Mouse (Mus musculus): ENCODE measurements at regions not wholly inside any gene's neighbourhood (a gene's known extent, or its start where the extent isn't known, plus 50 kb on each side); places are given as distances from the start of the nearest gene placed in this dataset.

DNA sequence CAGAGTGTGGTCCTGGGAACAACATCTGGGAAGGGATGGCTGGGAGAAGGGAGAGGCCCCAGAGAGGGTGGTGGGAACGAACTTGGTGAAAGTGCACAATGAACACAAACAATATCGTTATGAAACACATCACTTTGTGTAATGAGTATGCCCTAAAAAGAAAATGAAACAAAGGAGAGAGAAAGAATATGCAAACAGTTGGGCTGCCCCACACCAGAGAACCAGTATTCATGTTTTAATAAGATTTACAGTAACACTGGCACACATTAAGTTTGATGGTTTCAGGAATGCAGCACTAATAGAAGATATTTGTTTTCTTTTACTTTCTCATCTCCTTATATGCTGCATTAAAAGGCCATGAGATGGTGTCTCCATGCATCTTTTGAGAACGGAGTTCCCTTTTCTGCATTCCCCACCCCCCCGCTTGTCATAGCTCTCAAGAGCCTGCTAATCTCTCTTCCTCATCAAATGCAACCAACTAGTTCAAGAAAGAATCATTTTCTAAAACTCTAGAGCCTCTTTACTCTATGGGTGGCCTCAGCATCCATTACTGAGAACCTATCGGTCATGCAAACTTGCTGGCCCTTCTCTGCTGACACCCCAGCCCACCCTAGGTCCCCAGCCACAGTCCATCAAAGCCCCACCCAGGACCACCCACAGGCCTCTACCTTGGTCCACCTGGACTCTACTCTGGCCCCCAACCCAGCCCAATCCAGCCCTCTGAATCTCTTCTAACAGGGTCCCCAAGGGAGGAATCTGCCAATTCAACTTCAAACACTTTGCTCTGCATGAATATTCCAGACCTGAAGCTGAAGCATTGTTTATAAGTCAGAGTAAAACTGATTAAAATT, 379.0 kb upstream of the Nrp1 start:
- H3K4me1 ChIP-seq (ENCODE audit: control insufficient read depth, insufficient read depth, low read length), result 0 out of 2 replicates have a peak, but pooled peaks cover 4% of the 10 kb centered on the region
- 65% methylated on average over 5 of the region's 5 CpGs for WGBS (ENCODE audit: insufficient replicate concordance)
- no peaks in the 10 kb centered on the region for H3K27me3 ChIP-seq (ENCODE audit: control insufficient read depth, insufficient read depth, low read length)
- no peak overlapping the region for H3K4me2 ChIP-seq
- no peak overlapping the region for H3K27ac ChIP-seq (ENCODE audit: low read depth, low read length)
- H3K4me3 ChIP-seq (ENCODE audit: low read depth, low read length), result no peak overlapping the region
- H3K9ac ChIP-seq (ENCODE audit: low read depth, low read length), result no peak overlapping the region
- H3K36me3 ChIP-seq (ENCODE audit: control insufficient read depth, insufficient read depth, low read length), result no peaks in the 10 kb centered on the region
- no peaks in the 10 kb centered on the region for H3K9me3 ChIP-seq (replicated peaks; ENCODE audit: control insufficient read depth, low read length)
- no peak for ATAC-seq (replicated peaks; ENCODE audit: insufficient number of reproducible peaks, low FRiP score, low TSS enrichment)

DNA sequence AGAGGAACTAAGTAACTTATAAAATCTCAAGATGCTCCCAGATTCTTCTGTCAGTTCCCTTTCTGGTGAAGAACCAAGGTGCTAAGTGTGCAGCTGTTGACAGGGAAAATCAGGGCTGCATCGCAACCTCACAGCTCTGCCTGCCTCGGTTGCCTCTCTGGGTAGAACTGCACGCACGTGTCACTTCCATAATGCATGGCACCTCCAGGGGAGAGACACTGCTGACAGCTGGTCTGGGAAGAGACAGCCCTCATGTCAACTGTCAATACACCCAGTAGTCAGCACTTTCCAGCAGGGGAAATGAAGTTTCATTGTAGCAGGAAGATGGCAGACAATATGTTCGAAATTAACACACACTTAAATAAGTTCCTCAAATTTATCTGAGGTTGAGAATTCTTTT, 376.2 kb upstream of the Nrp1 start:
- Histone ChIP-seq H3K36me3 (ENCODE audit: control insufficient read depth, insufficient read depth, low read length) (no peaks in the 10 kb centered on the region), H3K4me1 (ENCODE audit: control insufficient read depth, insufficient read depth, low read length) (no peaks in the 10 kb centered on the region), H3K27me3 (ENCODE audit: control insufficient read depth, insufficient read depth, low read length) (no peaks in the 10 kb centered on the region), H3K9ac (ENCODE audit: low read depth, low read length) (no peak overlapping the region), H3K9me3 (replicated peaks; ENCODE audit: control insufficient read depth, low read length) (no peaks in the 10 kb centered on the region), H3K4me2 (no peak overlapping the region), H3K27ac (ENCODE audit: low read depth, low read length) (no peak overlapping the region), H3K4me3 (ENCODE audit: low read depth, low read length) (no peak overlapping the region)
- 53% methylated on average over 5 of the region's 5 CpGs for WGBS (ENCODE audit: insufficient replicate concordance)
- ATAC-seq (replicated peaks; ENCODE audit: insufficient number of reproducible peaks, low FRiP score, low TSS enrichment), result no peak

GRCm38 (mm10) chr8:127985616-127986015, 372.8 kb upstream of the Nrp1 start:
- Histone ChIP-seq H3K27me3 (ENCODE audit: control insufficient read depth, insufficient read depth, low read length) (no peaks in the 10 kb centered on the region), H3K4me1 (ENCODE audit: control insufficient read depth, insufficient read depth, low read length) (no peaks in the 10 kb centered on the region), H3K9ac (ENCODE audit: low read depth, low read length) (no peak overlapping the region), H3K4me3 (ENCODE audit: low read depth, low read length) (no peak overlapping the region), H3K9me3 (replicated peaks; ENCODE audit: control insufficient read depth, low read length) (no peaks in the 10 kb centered on the region), H3K27ac (ENCODE audit: low read depth, low read length) (no peak overlapping the region), H3K4me2 (no peak overlapping the region), H3K36me3 (ENCODE audit: control insufficient read depth, insufficient read depth, low read length) (no peaks in the 10 kb centered on the region)
- WGBS (ENCODE audit: insufficient replicate concordance), result 65% methylated on average over 6 of the region's 6 CpGs
- no peak for ATAC-seq (replicated peaks; ENCODE audit: insufficient number of reproducible peaks, low FRiP score, low TSS enrichment)

DNA sequence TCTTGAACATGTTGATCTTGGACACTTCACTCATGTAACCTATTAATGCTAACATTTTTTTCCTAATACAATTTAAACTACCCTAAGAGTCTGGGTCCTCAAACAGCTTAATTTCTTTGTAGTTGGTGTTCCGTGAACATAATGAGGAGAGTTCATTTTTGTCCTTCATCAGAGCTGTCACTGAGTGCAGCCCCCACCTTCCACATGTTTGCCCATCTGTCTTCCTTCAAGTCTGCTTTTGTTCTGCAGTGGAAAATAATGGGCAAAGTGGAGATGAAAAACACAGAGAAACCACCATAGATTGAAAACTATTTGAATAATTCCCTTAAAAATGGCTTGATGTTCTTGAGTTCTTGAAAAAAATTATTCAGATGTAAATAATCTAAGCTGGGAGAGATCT, 369.5 kb upstream of the Nrp1 start:
- no peaks in the 10 kb centered on the region for H3K36me3 ChIP-seq (ENCODE audit: control insufficient read depth, insufficient read depth, low read length)
- no peak overlapping the region for H3K27ac ChIP-seq (ENCODE audit: low read depth, low read length)
- H3K4me3 ChIP-seq (ENCODE audit: low read depth, low read length), result no peak overlapping the region
- H3K9ac ChIP-seq (ENCODE audit: low read depth, low read length), result no peak overlapping the region
- H3K27me3 ChIP-seq (ENCODE audit: control insufficient read depth, insufficient read depth, low read length), result no peaks in the 10 kb centered on the region
- 0 out of 2 replicates have a peak, but pooled peaks cover 3% of the 10 kb centered on the region for H3K4me1 ChIP-seq (ENCODE audit: control insufficient read depth, insufficient read depth, low read length)
- no peak overlapping the region for H3K4me2 ChIP-seq
- ATAC-seq (replicated peaks; ENCODE audit: insufficient number of reproducible peaks, low FRiP score, low TSS enrichment), result no peak
- H3K9me3 ChIP-seq (replicated peaks; ENCODE audit: control insufficient read depth, low read length), result no peaks in the 10 kb centered on the region
- 73% methylated on average over 1 of the region's 1 CpGs for WGBS (ENCODE audit: insufficient replicate concordance)

- Histone ChIP-seq H3K36me3 (ENCODE audit: control insufficient read depth, insufficient read depth, low read length) (no peaks in the 10 kb centered on the region), H3K4me1 (ENCODE audit: control insufficient read depth, insufficient read depth, low read length) (0 out of 2 replicates have a peak, but pooled peaks cover 3% of the 10 kb centered on the region), H3K4me3 (ENCODE audit: low read depth, low read length) (no peak overlapping the region), H3K9me3 (replicated peaks; ENCODE audit: control insufficient read depth, low read length) (no peaks in the 10 kb centered on the region), H3K27ac (ENCODE audit: low read depth, low read length) (no peak overlapping the region), H3K27me3 (ENCODE audit: control insufficient read depth, insufficient read depth, low read length) (no peaks in the 10 kb centered on the region), H3K4me2 (no peak overlapping the region), H3K9ac (ENCODE audit: low read depth, low read length) (no peak overlapping the region)
- WGBS (ENCODE audit: insufficient replicate concordance), result 80% methylated on average over 1 of the region's 1 CpGs
- ATAC-seq (replicated peaks; ENCODE audit: insufficient number of reproducible peaks, low FRiP score, low TSS enrichment), result no peak
Measured at GRCm38 (mm10) chr8:127994898-127995297, 363.5 kb upstream of the Nrp1 start.

DNA sequence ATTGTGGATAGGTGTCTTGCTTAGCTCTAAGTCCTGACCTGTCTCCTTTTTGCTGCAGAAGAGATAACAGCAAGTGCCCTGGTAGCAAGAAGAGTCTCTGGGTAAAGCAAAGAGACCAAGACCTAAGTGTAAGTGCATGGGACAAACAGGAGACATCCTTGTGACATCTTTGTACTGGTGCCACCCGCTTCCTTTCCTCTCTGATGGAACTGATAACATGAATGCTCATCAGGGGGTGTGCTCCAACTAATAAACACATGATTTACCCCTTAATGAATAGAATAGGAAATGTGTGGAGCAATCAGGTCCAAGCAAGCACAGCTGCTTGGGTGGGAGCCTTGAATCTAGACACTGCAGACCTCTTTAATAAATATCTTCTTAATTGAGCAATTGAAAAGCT, 362.9 kb upstream of the Nrp1 start:
- Histone ChIP-seq H3K36me3 (ENCODE audit: control insufficient read depth, insufficient read depth, low read length) (no peaks in the 10 kb centered on the region), H3K9me3 (replicated peaks; ENCODE audit: control insufficient read depth, low read length) (no peaks in the 10 kb centered on the region), H3K4me3 (ENCODE audit: low read depth, low read length) (no peak overlapping the region), H3K27me3 (ENCODE audit: control insufficient read depth, insufficient read depth, low read length) (no peaks in the 10 kb centered on the region), H3K4me1 (ENCODE audit: control insufficient read depth, insufficient read depth, low read length) (0 out of 2 replicates have a peak, but pooled peaks cover 3% of the 10 kb centered on the region), H3K9ac (ENCODE audit: low read depth, low read length) (no peak overlapping the region), H3K27ac (ENCODE audit: low read depth, low read length) (no peak overlapping the region), H3K4me2 (no peak overlapping the region)
- no peak for ATAC-seq (replicated peaks; ENCODE audit: insufficient number of reproducible peaks, low FRiP score, low TSS enrichment)
- WGBS (ENCODE audit: insufficient replicate concordance), result 88% methylated on average over 1 of the region's 1 CpGs

GRCm38 (mm10) chr8:128002386-128002785, 356.0 kb upstream of the Nrp1 start:
- H3K9me3 ChIP-seq (replicated peaks; ENCODE audit: control insufficient read depth, low read length), result no peaks in the 10 kb centered on the region
- H3K36me3 ChIP-seq (ENCODE audit: control insufficient read depth, insufficient read depth, low read length), result no peaks in the 10 kb centered on the region
- H3K4me3 ChIP-seq (ENCODE audit: low read depth, low read length), result no peak overlapping the region
- no peak for ATAC-seq (replicated peaks; ENCODE audit: insufficient number of reproducible peaks, low FRiP score, low TSS enrichment)
- no peak overlapping the region for H3K9ac ChIP-seq (ENCODE audit: low read depth, low read length)
- H3K27ac ChIP-seq (ENCODE audit: low read depth, low read length), result no peak overlapping the region
- no peaks in the 10 kb centered on the region for H3K27me3 ChIP-seq (ENCODE audit: control insufficient read depth, insufficient read depth, low read length)
- 7% methylated on average over 2 of the region's 2 CpGs for WGBS (ENCODE audit: insufficient replicate concordance)
- H3K4me2 ChIP-seq, result no peak overlapping the region
- 0 out of 2 replicates have a peak, but pooled peaks cover 6% of the 10 kb centered on the region for H3K4me1 ChIP-seq (ENCODE audit: control insufficient read depth, insufficient read depth, low read length)

DNA sequence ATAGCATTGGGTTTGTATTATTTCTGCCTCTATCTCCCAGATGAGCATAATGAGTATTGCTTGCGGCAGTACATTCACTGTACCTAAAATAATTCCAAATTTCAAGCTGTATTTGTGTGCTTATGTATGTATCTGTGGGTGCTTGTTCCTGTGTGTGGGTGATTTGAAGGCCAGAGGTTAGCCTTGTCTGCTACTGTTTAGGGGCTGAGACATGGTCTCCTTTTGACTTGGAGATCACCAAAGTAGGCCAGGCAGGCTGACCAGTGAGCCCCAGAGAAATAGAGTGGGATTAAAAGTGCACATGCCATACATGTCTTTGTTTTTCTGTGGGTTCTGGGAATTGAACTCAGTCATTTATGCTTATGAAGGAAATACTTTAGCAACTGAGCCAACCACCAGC, 355.6 kb upstream of the Nrp1 start:
- H3K27ac ChIP-seq (ENCODE audit: low read depth, low read length), result no peak overlapping the region
- 80% methylated on average over 1 of the region's 1 CpGs for WGBS (ENCODE audit: insufficient replicate concordance)
- H3K4me1 ChIP-seq (ENCODE audit: control insufficient read depth, insufficient read depth, low read length), result 0 out of 2 replicates have a peak, but pooled peaks cover 6% of the 10 kb centered on the region
- no peaks in the 10 kb centered on the region for H3K36me3 ChIP-seq (ENCODE audit: control insufficient read depth, insufficient read depth, low read length)
- H3K4me3 ChIP-seq (ENCODE audit: low read depth, low read length), result no peak overlapping the region
- H3K4me2 ChIP-seq, result no peak overlapping the region
- no peak for ATAC-seq (replicated peaks; ENCODE audit: insufficient number of reproducible peaks, low FRiP score, low TSS enrichment)
- H3K9me3 ChIP-seq (replicated peaks; ENCODE audit: control insufficient read depth, low read length), result no peaks in the 10 kb centered on the region
- H3K9ac ChIP-seq (ENCODE audit: low read depth, low read length), result no peak overlapping the region
- no peaks in the 10 kb centered on the region for H3K27me3 ChIP-seq (ENCODE audit: control insufficient read depth, insufficient read depth, low read length)

DNA sequence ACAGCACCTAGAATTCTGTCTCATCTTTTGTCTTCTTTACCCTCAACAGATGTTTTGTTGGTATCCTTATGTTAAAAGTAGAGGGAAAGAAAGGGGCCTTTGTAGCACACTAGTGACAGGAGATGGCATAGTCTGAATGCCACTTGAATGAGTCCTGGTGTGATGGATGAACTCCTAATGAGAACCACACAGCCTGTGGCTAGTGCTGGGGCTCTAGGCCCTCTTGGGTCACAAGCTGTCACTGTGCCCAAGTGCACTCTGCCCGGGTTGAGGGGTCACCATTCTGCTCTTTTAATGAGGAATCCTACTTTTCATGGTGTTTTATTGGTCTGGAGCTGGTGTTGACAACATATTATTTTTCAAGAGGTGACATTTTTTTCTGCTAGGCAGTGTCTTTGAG, 355.0 kb upstream of the Nrp1 start:
- Histone ChIP-seq H3K27me3 (ENCODE audit: control insufficient read depth, insufficient read depth, low read length) (no peaks in the 10 kb centered on the region), H3K27ac (ENCODE audit: low read depth, low read length) (no peak overlapping the region), H3K4me1 (ENCODE audit: control insufficient read depth, insufficient read depth, low read length) (0 out of 2 replicates have a peak, but pooled peaks cover 6% of the 10 kb centered on the region), H3K4me3 (ENCODE audit: low read depth, low read length) (no peak overlapping the region), H3K9ac (ENCODE audit: low read depth, low read length) (no peak overlapping the region), H3K4me2 (no peak overlapping the region), H3K36me3 (ENCODE audit: control insufficient read depth, insufficient read depth, low read length) (no peaks in the 10 kb centered on the region), H3K9me3 (replicated peaks; ENCODE audit: control insufficient read depth, low read length) (no peaks in the 10 kb centered on the region)
- WGBS (ENCODE audit: insufficient replicate concordance), result 28% methylated on average over 1 of the region's 1 CpGs
- ATAC-seq (replicated peaks; ENCODE audit: insufficient number of reproducible peaks, low FRiP score, low TSS enrichment), result no peak

All from heart, embryonic 11.5 days (tissue).